Mouse (Mus musculus) adrenal gland, postnatal 36 days (tissue): ENCODE data around the gene Smpd4. TPM values are rescaled to one million over a fixed set of nuclear protein-coding genes. Genes with fewer than 3 reads are reported as not detected.

Experiments
- total RNA-seq, 2 experiments: library from RNA; stranded (reverse); gene quantifications; 2 replicates each; pipeline ENCODE4 v1.2.3; 2021

Smpd4 gene
- total RNA-seq, 2 experiments from 2014 or later: 24.5 to 28.1 TPM

Other genes with a start within 250 kb of the Smpd4 start
- gene Snap29, start 213.4 kb upstream of the Smpd4 start, total RNA-seq: 10 to 100 TPM; 27.3 to 30.2 TPM
- 10 to 100 TPM; 90.6 to 97.2 TPM for gene Pi4ka, start 213.0 kb upstream of the Smpd4 start, total RNA-seq
- gene Crkl, start 167.4 kb upstream of the Smpd4 start, total RNA-seq: 10 to 100 TPM; 30.4 to 38.1 TPM
- gene Aifm3, start 129.7 kb upstream of the Smpd4 start, total RNA-seq: 1 to 10 TPM; 6.5 to 8.5 TPM
- gene Lztr1, start 110.7 kb upstream of the Smpd4 start, total RNA-seq: 10 to 100 TPM; 56.1 to 59.9 TPM
- 10 to 100 TPM; 31.4 to 39.4 TPM for gene Thap7, start 88.2 kb upstream of the Smpd4 start, total RNA-seq
- gene Lrrc74b, start 58.1 kb upstream of the Smpd4 start, total RNA-seq: not detected
- 1 to 10 TPM; 1.4 TPM for gene P2rx6, start 57.5 kb upstream of the Smpd4 start, total RNA-seq
- gene Slc7a4, start 36.1 kb upstream of the Smpd4 start, total RNA-seq: 10 to 100 TPM; 10.1 to 17.8 TPM
- 1 to 10 TPM; 1.5 to 2.5 TPM for gene Ccdc74a, start 27.1 kb downstream of the Smpd4 start, total RNA-seq
- gene Med15, start 113.5 kb downstream of the Smpd4 start, total RNA-seq: 10 to 100 TPM; 52.9 to 60.5 TPM
- gene Klhl22, start 140.3 kb downstream of the Smpd4 start, total RNA-seq: 10 to 100 TPM; 38.3 to 43.1 TPM
- 10 to 100 TPM in 1 of 2 experiments, 1 to 10 TPM in 1; 8.6 to 11.6 TPM for gene Scarf2, start 177.9 kb downstream of the Smpd4 start, total RNA-seq
- not detected for gene B830017H08Rik, start 213.8 kb downstream of the Smpd4 start, total RNA-seq
- gene Car15, start 219.0 kb downstream of the Smpd4 start, total RNA-seq: 1 to 10 TPM; 1.7 to 2.3 TPM